Mouse (Mus musculus) lung, postnatal 0 days (tissue): ENCODE measurements at regions not wholly inside any gene's neighbourhood (a gene's known extent, or its start where the extent isn't known, plus 50 kb on each side); places are given as distances from the start of the nearest gene placed in this dataset.

Experiments used
- CTCF ChIP-seq: IDR thresholded peaks from 2 replicates; pipeline ENCODE4 v1.5.1; 2016; ENCODE audit warnings: antibody characterized with exemption, mild to moderate bottlenecking
- EP300 ChIP-seq: IDR thresholded peaks from 2 replicates; pipeline ENCODE4 v1.6.1; 2016; ENCODE audit warnings: antibody characterized with exemption, mild to moderate bottlenecking, control low read depth

- TF ChIP-seq CTCF (no peak), EP300 (no peak)
Measured at GRCm38 (mm10) chr5:80938791-80939190, 81.1 kb upstream of the Adgrl3 start.
